22 mouse cellular contexts compared by ENCODE assay signal in the genomic region with DNA sequence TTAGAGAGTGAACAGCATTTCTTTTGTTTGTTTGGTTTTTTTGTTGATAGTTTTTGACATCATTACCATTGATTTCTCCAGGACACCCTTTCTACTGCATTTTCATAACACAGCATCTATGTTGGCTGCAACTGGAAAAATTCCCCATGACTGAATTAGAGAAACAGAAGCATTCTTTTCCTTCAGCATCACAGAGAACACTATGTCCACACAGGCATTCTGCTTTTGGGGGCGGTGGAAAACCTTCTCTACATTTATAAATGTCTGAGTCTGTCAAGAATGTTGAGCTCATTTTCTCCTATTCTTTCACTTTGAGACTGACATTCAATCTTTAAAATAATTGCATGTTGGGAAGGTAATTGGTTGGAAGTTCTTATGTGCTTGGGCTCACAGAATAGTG.
"Had no signal": no experiment of that assay in that cellular context is flagged by ENCODE, and none has a peak within 500 bp of the region (broad histone marks: within the 10 kb centered on the region; RNA-seq: fewer than 3 reads in every experiment).

No protein-coding gene starts in this region.

- H3K4me1 ChIP-seq: liver, embryonic 15.5 days; lung, embryonic 15.5 days; megakaryocyte, embryonic 14.5 days; midbrain, embryonic 10.5 days; midbrain, embryonic 12.5 days; neural tube, embryonic 13.5 days; neural tube, embryonic 15.5 days had no signal

- H3K36me3 ChIP-seq: liver, embryonic 15.5 days; lung, embryonic 15.5 days; midbrain, embryonic 10.5 days; midbrain, embryonic 12.5 days; neural tube, embryonic 13.5 days; neural tube, embryonic 15.5 days had no signal

- DNase-seq: liver, postnatal 0 days; lung, adult 2 months; lung, postnatal 14 days; lung, postnatal 36 days; midbrain, embryonic 14.5 days; retina, postnatal 1 day; right cerebral cortex, postnatal 14 days; spleen, adult 18-20 months; thymus, adult 2 months; thymus, postnatal 25 days; thymus, postnatal 4 days had no signal

- H3K9me3 ChIP-seq: liver, embryonic 15.5 days; lung, embryonic 15.5 days; megakaryocyte, embryonic 14.5 days; midbrain, embryonic 10.5 days; midbrain, embryonic 12.5 days; neural tube, embryonic 13.5 days; neural tube, embryonic 15.5 days had no signal

- H3K27ac ChIP-seq: liver, embryonic 15.5 days; lung, embryonic 15.5 days; macrophage; midbrain, embryonic 10.5 days; midbrain, embryonic 12.5 days; neural tube, embryonic 13.5 days; neural tube, embryonic 15.5 days had no signal

- ATAC-seq: liver, postnatal 0 days; lung, postnatal 0 days; midbrain, embryonic 16.5 days had no signal

- H3K27me3 ChIP-seq: liver, embryonic 15.5 days; lung, embryonic 15.5 days; megakaryocyte, embryonic 14.5 days; midbrain, embryonic 12.5 days; neural tube, embryonic 13.5 days; neural tube, embryonic 15.5 days had no signal

- H3K4me3 ChIP-seq: liver, embryonic 15.5 days; lung, embryonic 15.5 days; megakaryocyte, embryonic 14.5 days; midbrain, embryonic 10.5 days; midbrain, embryonic 12.5 days; myocyte; neural tube, embryonic 13.5 days; neural tube, embryonic 15.5 days had no signal
